Mouse (Mus musculus): ENCODE data around the gene Cblc.

GRCm38 (mm10) chr7:19836843-19837242, 40.2 kb upstream of the Cblc start:
- TF ChIP-seq CTCF (IDR thresholded peaks at IDR 0.05; ENCODE audit: low read depth) (no peak), EP300 (optimal IDR thresholded peaks at IDR 0.05) (no peak)

All from stomach, postnatal 0 days (tissue).